Mouse (Mus musculus): ENCODE measurements at regions not wholly inside any gene's neighbourhood (a gene's known extent, or its start where the extent isn't known, plus 50 kb on each side); places are given as distances from the start of the nearest gene placed in this dataset.

GRCm38 (mm10) chr7:125335586-125336165, 108.8 kb upstream of the Kdm8 start:
- H3K36me3 ChIP-seq (ENCODE audit: control insufficient read depth, insufficient read depth, low read length) = no peaks in the 10 kb centered on the region
- H3K4me2 ChIP-seq (replicated peaks; ENCODE audit: low read depth) = no peak overlapping the region
- ATAC-seq (ENCODE audit: low FRiP score, low TSS enrichment) (no peak), DNase-seq (ENCODE audit: low spot score) (no peak)
- H3K9ac ChIP-seq (ENCODE audit: low read length) = no peak overlapping the region
- no peak for TF ChIP-seq CTCF (IDR thresholded peaks at IDR 0.05; ENCODE audit: low read depth)
- no peak for TF ChIP-seq EP300 (optimal IDR thresholded peaks at IDR 0.05)
- H3K27me3 ChIP-seq (ENCODE audit: control insufficient read depth, insufficient read depth, low read length) = no peaks in the 10 kb centered on the region
- no peaks in the 10 kb centered on the region for H3K4me1 ChIP-seq (replicated peaks; ENCODE audit: control insufficient read depth, insufficient read depth)
- no peaks in the 10 kb centered on the region for H3K9me3 ChIP-seq (ENCODE audit: control insufficient read depth, low read length)
- H3K27ac ChIP-seq (replicated peaks) = no peak overlapping the region
- WGBS = 52% methylated on average over 3 of the region's 3 CpGs
- H3K4me3 ChIP-seq (ENCODE audit: low read depth, low read length) = no peak overlapping the region

- Histone ChIP-seq H3K9me3 (ENCODE audit: control insufficient read depth, low read length) (no peaks in the 10 kb centered on the region), H3K27me3 (ENCODE audit: control insufficient read depth, insufficient read depth, low read length) (no peaks in the 10 kb centered on the region), H3K4me2 (replicated peaks; ENCODE audit: low read depth) (no peak overlapping the region), H3K9ac (ENCODE audit: low read length) (no peak overlapping the region), H3K36me3 (ENCODE audit: control insufficient read depth, insufficient read depth, low read length) (no peaks in the 10 kb centered on the region), H3K27ac (replicated peaks) (no peak overlapping the region), H3K4me3 (ENCODE audit: low read depth, low read length) (no peak overlapping the region), H3K4me1 (replicated peaks; ENCODE audit: control insufficient read depth, insufficient read depth) (no peaks in the 10 kb centered on the region)
- WGBS = 50% methylated on average over 3 of the region's 3 CpGs
- DNase-seq (ENCODE audit: low spot score) (no peak), ATAC-seq (ENCODE audit: low FRiP score, low TSS enrichment) (no peak)
- TF ChIP-seq EP300 (optimal IDR thresholded peaks at IDR 0.05) (no peak), CTCF (IDR thresholded peaks at IDR 0.05; ENCODE audit: low read depth) (no peak)
These were observed 107.7 kb upstream of the Kdm8 start for GRCm38 (mm10) chr7:125336826-125337225.

GRCm38 (mm10) chr7:125338177-125338751, 106.2 kb upstream of the Kdm8 start:
- no peak overlapping the region for H3K4me3 ChIP-seq (ENCODE audit: low read depth, low read length)
- ATAC-seq (ENCODE audit: low FRiP score, low TSS enrichment) (no peak), DNase-seq (ENCODE audit: low spot score) (no peak)
- no peaks in the 10 kb centered on the region for H3K36me3 ChIP-seq (ENCODE audit: control insufficient read depth, insufficient read depth, low read length)
- no peaks in the 10 kb centered on the region for H3K27me3 ChIP-seq (ENCODE audit: control insufficient read depth, insufficient read depth, low read length)
- TF ChIP-seq EP300 (optimal IDR thresholded peaks at IDR 0.05) = no peak
- peak; percentile 24; the same call in 1 of the 2 replicates for TF ChIP-seq CTCF (IDR thresholded peaks at IDR 0.05; ENCODE audit: low read depth)
- no peak overlapping the region for H3K9ac ChIP-seq (ENCODE audit: low read length)
- H3K9me3 ChIP-seq (ENCODE audit: control insufficient read depth, low read length) = no peaks in the 10 kb centered on the region
- H3K4me2 ChIP-seq (replicated peaks; ENCODE audit: low read depth) = no peak overlapping the region
- H3K27ac ChIP-seq (replicated peaks) = no peak overlapping the region
- no peaks in the 10 kb centered on the region for H3K4me1 ChIP-seq (replicated peaks; ENCODE audit: control insufficient read depth, insufficient read depth)
- WGBS = 48% methylated on average over 6 of the region's 6 CpGs

- Histone ChIP-seq H3K36me3 (ENCODE audit: control insufficient read depth, insufficient read depth, low read length) (no peaks in the 10 kb centered on the region), H3K4me3 (ENCODE audit: low read depth, low read length) (no peak overlapping the region), H3K27ac (replicated peaks) (no peak overlapping the region), H3K9ac (ENCODE audit: low read length) (no peak overlapping the region), H3K4me2 (replicated peaks; ENCODE audit: low read depth) (no peak overlapping the region), H3K27me3 (ENCODE audit: control insufficient read depth, insufficient read depth, low read length) (no peaks in the 10 kb centered on the region), H3K4me1 (replicated peaks; ENCODE audit: control insufficient read depth, insufficient read depth) (no peaks in the 10 kb centered on the region), H3K9me3 (ENCODE audit: control insufficient read depth, low read length) (no peaks in the 10 kb centered on the region)
- ATAC-seq (ENCODE audit: low FRiP score, low TSS enrichment) (no peak), DNase-seq (ENCODE audit: low spot score) (no peak)
- no peak for TF ChIP-seq EP300 (optimal IDR thresholded peaks at IDR 0.05)
- TF ChIP-seq CTCF (IDR thresholded peaks at IDR 0.05; ENCODE audit: low read depth) = no peak
- 31% methylated on average over 14 of the region's 14 CpGs for WGBS
These were observed 104.1 kb upstream of the Kdm8 start for GRCm38 (mm10) chr7:125340326-125340905.

- 70% methylated on average over 3 of the region's 3 CpGs for WGBS
- Histone ChIP-seq H3K36me3 (ENCODE audit: control insufficient read depth, insufficient read depth, low read length) (no peaks in the 10 kb centered on the region), H3K27me3 (ENCODE audit: control insufficient read depth, insufficient read depth, low read length) (no peaks in the 10 kb centered on the region), H3K4me3 (ENCODE audit: low read depth, low read length) (no peak overlapping the region), H3K4me1 (replicated peaks; ENCODE audit: control insufficient read depth, insufficient read depth) (no peaks in the 10 kb centered on the region), H3K9ac (ENCODE audit: low read length) (no peak overlapping the region), H3K27ac (replicated peaks) (no peak overlapping the region), H3K9me3 (ENCODE audit: control insufficient read depth, low read length) (no peaks in the 10 kb centered on the region), H3K4me2 (replicated peaks; ENCODE audit: low read depth) (no peak overlapping the region)
- DNase-seq (ENCODE audit: low spot score) (no peak), ATAC-seq (ENCODE audit: low FRiP score, low TSS enrichment) (no peak)
- TF ChIP-seq CTCF (IDR thresholded peaks at IDR 0.05; ENCODE audit: low read depth) = no peak
- TF ChIP-seq EP300 (optimal IDR thresholded peaks at IDR 0.05) = no peak
These were observed 94.9 kb upstream of the Kdm8 start for GRCm38 (mm10) chr7:125349606-125350005.

GRCm38 (mm10) chr7:125354211-125354610, 90.3 kb upstream of the Kdm8 start:
- Histone ChIP-seq H3K36me3 (ENCODE audit: control insufficient read depth, insufficient read depth, low read length) (no peaks in the 10 kb centered on the region), H3K9ac (ENCODE audit: low read length) (no peak overlapping the region), H3K4me3 (ENCODE audit: low read depth, low read length) (no peak overlapping the region), H3K4me2 (replicated peaks; ENCODE audit: low read depth) (no peak overlapping the region), H3K9me3 (ENCODE audit: control insufficient read depth, low read length) (no peaks in the 10 kb centered on the region), H3K27me3 (ENCODE audit: control insufficient read depth, insufficient read depth, low read length) (no peaks in the 10 kb centered on the region), H3K4me1 (replicated peaks; ENCODE audit: control insufficient read depth, insufficient read depth) (no peaks in the 10 kb centered on the region; the same call in 1 of the 2 replicates), H3K27ac (replicated peaks) (no peak overlapping the region)
- DNase-seq (ENCODE audit: low spot score) (no peak), ATAC-seq (ENCODE audit: low FRiP score, low TSS enrichment) (no peak)
- TF ChIP-seq CTCF (IDR thresholded peaks at IDR 0.05; ENCODE audit: low read depth) (no peak), EP300 (optimal IDR thresholded peaks at IDR 0.05) (no peak)
- WGBS = 76% methylated on average over 1 of the region's 1 CpGs
